Mouse (Mus musculus) liver, embryonic 14.5 days (tissue): ENCODE data around the gene Rab3gap2.

Experiments
- CTCF ChIP-seq: IDR thresholded peaks from 2 replicates; pipeline ENCODE4 v1.5.1; 2016; ENCODE audit warnings: antibody characterized with exemption, low read depth, control low read depth
- EP300 ChIP-seq: IDR thresholded peaks from 2 replicates; pipeline ENCODE4 v1.6.1; 2016; ENCODE audit warnings: antibody characterized with exemption, low read depth

- TF ChIP-seq CTCF (no peak), EP300 (no peak)
Measured at GRCm38 (mm10) chr1:185274819-185275545, 71.1 kb downstream of the Rab3gap2 start.
